Mouse (Mus musculus): ENCODE measurements around the gene Spire2.

DNA sequence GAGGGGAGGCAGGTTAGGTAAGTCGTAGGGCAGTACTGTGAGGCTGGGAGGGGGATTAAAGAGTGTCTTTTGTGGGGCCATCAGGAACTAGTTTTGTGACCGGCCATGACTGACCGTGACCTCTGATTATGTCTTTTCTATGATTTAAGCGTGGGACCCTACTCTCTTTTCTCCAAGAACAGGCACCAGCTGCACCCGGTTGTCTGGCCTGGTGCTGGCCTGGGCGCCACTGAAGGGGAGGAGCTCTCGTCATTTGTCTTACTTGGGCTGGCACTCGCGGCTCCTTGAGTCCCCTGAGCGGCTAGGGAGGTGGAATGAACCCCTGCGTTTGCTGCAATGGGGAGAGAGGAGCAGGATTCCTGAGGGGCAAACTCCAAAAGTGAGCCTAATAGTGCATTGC lies 20.7 kb downstream of the Spire2 start:
- TF ChIP-seq CTCF (IDR thresholded peaks at IDR 0.05; ENCODE audit: low read depth) (no peak), EP300 (IDR thresholded peaks at IDR 0.05; ENCODE audit: low read depth) (no peak)
